Mouse (Mus musculus): ENCODE data around the gene Papss1. TPM values are rescaled to one million over a fixed set of nuclear protein-coding genes. Genes with fewer than 3 reads are reported as not detected.

Gene Papss1
- polyA plus RNA-seq, 1 experiment from 2014 or later, result 71.1 TPM

DNA sequence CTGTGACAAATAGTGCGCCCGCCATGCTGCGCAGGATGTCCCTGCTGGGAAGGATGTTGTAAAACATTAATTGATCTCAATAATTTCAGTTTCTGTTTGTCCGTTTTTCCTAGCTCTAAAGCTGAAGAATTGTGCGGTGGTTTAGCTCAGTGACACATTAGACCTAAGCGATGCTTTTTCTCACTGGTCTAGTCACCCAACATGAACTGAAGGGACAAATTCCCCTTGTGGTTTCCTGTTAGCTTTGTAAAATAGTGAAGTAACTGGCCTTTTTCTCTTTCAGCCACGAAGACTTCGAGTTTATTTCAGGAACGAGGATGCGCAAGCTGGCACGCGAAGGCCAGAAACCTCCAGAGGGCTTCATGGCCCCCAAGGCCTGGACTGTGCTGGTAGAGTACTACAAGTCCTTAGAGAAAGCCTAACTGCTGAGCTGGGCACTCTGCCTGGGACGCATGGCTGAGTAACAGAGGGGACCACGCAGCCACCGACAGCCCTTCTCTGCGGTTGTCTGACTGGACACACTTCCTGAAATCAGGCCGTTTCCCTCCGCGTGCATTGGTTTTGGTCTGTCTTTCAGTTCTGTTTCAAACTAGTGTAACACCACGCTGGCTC, 78.2 kb downstream of the Papss1 start:
- peaks cover 30% of the 10 kb centered on the region for H3K36me3 ChIP-seq (replicated peaks)
- H3K27me3 ChIP-seq (replicated peaks; ENCODE audit: low read depth, poor library complexity, severe bottlenecking), result no peaks in the 10 kb centered on the region
- peaks cover 9% of the 10 kb centered on the region; the same call in 1 of the 2 replicates for H3K4me1 ChIP-seq
- no peaks in the 10 kb centered on the region for H3K9me3 ChIP-seq
- no peak overlapping the region for H3K27ac ChIP-seq (replicated peaks)
- no peak overlapping the region for H3K4me3 ChIP-seq
- WGBS, result 94% methylated on average over 20 of the region's 20 CpGs
- no peak for DNase-seq (ENCODE audit: low spot score)

DNA sequence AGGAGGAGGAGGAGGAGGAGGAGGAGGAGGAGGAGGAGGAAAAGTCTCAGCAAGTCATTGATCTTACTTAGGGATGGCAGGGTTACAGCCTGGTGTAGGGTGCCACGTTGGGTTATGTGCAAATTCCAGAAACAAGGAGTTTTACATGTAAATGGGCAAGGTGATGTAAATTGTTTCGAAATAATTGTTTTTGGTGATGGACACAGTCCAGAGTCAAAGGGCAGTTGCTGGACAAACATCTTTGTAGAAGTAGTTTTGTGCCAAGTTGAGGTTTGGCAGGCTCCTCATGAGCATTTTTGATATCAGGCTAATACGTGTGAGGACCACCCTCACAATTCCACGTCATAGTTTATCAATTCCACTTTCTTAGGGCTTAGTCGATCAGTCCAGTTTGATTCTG, 80.6 kb downstream of the Papss1 start:
- 94% methylated on average over 5 of the region's 5 CpGs for WGBS
- Histone ChIP-seq H3K9me3 (no peaks in the 10 kb centered on the region), H3K36me3 (replicated peaks) (peaks cover 20% of the 10 kb centered on the region), H3K4me3 (no peak overlapping the region), H3K27ac (replicated peaks) (no peak overlapping the region), H3K4me1 (peaks cover 5% of the 10 kb centered on the region; the same call in 1 of the 2 replicates), H3K27me3 (replicated peaks; ENCODE audit: low read depth, poor library complexity, severe bottlenecking) (no peaks in the 10 kb centered on the region)
- no peak for DNase-seq (ENCODE audit: low spot score)

DNA sequence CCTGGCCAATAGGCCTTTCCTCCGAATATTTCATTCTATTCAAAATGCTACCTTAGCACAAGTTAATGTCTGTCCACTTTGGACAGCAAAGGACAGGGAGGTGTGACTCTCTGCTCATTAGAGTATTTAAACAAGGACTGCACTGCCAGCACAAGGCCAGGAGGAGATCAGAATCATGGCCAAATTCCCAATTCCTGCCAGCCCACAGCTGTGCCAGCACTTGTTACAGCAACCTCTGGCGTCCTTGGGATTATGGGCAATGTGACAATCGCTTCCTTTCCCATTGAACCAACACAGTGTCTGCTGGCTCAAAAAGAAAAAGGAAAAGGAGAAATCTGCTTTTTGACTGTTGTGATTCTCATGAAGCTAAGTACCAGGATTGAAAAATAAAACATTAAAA, 89.8 kb downstream of the Papss1 start:
- no peaks in the 10 kb centered on the region for H3K27me3 ChIP-seq (replicated peaks; ENCODE audit: low read depth, poor library complexity, severe bottlenecking)
- H3K9me3 ChIP-seq, result no peaks in the 10 kb centered on the region
- H3K27ac ChIP-seq (replicated peaks), result no peak overlapping the region
- 92% methylated on average over 3 of the region's 3 CpGs for WGBS
- no peak for DNase-seq (ENCODE audit: low spot score)
- peaks cover 3% of the 10 kb centered on the region; the same call in 1 of the 2 replicates for H3K4me1 ChIP-seq
- no peak overlapping the region for H3K4me3 ChIP-seq
- no peaks in the 10 kb centered on the region for H3K36me3 ChIP-seq (replicated peaks)

DNA sequence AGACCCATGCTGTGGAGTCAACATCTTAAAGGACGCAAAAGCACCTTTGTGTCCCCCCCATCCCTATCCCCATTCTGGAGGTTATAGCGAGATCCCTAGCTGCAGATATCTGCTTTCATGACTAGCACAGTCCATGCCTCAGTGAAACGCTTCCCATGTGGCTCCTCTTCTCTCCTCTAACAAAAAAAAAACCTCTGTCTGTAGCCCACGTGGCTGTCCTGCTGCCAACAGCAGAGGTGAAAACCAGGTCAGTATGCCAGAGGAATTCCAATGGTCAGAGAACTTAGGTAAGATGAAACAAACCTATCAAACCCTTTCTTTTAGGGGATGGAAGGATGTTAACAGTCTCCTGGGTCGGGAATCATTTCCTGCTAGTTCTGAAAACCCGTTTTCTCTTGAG, 91.5 kb downstream of the Papss1 start:
- Histone ChIP-seq H3K36me3 (replicated peaks) (no peaks in the 10 kb centered on the region), H3K27me3 (replicated peaks; ENCODE audit: low read depth, poor library complexity, severe bottlenecking) (no peaks in the 10 kb centered on the region), H3K9me3 (no peaks in the 10 kb centered on the region), H3K27ac (replicated peaks) (no peak overlapping the region), H3K4me3 (no peak overlapping the region), H3K4me1 (peaks cover 3% of the 10 kb centered on the region; the same call in 1 of the 2 replicates)
- DNase-seq (ENCODE audit: low spot score), result no peak
- 69% methylated on average over 6 of the region's 6 CpGs for WGBS

DNA sequence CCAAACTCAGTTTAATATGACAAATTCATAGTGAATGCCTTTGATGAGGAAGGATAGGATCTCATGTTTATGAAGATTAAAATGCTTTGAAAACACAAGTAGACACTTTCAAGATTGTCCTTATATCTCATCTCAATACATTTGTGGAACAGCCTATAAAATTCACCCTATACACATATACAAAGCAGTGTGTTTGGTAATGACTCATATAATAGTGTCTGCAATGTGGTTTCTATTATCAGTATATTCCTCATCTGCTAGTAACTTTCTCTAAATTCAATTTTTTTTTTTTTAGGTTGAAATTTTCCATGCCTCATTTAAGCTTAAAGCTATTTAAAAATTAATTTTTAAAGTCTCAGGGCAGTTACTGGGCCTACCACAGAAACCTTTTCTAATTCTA, 95.6 kb downstream of the Papss1 start:
- Histone ChIP-seq H3K4me1 (peaks cover 18% of the 10 kb centered on the region), H3K4me3 (no peak overlapping the region), H3K36me3 (replicated peaks) (no peaks in the 10 kb centered on the region), H3K27ac (replicated peaks) (no peak overlapping the region), H3K27me3 (replicated peaks; ENCODE audit: low read depth, poor library complexity, severe bottlenecking) (no peaks in the 10 kb centered on the region), H3K9me3 (no peaks in the 10 kb centered on the region)
- no peak for DNase-seq (ENCODE audit: low spot score)

DNA sequence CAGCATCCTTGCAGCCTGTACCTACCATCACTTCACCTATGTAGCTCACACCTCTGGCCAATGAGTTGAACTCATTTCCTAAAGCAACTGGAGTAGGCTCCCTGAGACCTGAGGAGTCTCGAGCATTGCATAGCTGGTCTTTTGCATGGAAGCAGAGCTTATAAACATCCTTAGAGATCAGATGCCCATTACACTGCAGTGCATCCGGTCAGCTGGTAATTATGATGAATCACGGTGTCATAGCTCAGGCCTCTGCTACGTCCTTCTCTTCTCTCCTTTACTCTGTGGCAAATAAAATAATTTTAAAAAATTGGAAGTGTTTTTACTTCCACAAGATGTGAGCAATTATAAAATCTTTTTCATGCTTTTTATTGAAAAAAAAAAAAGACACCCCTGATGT, 96.1 kb downstream of the Papss1 start:
- WGBS, result 83% methylated on average over 4 of the region's 4 CpGs
- H3K27ac ChIP-seq (replicated peaks), result no peak overlapping the region
- peaks cover 18% of the 10 kb centered on the region for H3K4me1 ChIP-seq
- no peak overlapping the region for H3K4me3 ChIP-seq
- H3K9me3 ChIP-seq, result no peaks in the 10 kb centered on the region
- no peaks in the 10 kb centered on the region for H3K27me3 ChIP-seq (replicated peaks; ENCODE audit: low read depth, poor library complexity, severe bottlenecking)
- no peak for DNase-seq (ENCODE audit: low spot score)
- H3K36me3 ChIP-seq (replicated peaks), result no peaks in the 10 kb centered on the region

DNA sequence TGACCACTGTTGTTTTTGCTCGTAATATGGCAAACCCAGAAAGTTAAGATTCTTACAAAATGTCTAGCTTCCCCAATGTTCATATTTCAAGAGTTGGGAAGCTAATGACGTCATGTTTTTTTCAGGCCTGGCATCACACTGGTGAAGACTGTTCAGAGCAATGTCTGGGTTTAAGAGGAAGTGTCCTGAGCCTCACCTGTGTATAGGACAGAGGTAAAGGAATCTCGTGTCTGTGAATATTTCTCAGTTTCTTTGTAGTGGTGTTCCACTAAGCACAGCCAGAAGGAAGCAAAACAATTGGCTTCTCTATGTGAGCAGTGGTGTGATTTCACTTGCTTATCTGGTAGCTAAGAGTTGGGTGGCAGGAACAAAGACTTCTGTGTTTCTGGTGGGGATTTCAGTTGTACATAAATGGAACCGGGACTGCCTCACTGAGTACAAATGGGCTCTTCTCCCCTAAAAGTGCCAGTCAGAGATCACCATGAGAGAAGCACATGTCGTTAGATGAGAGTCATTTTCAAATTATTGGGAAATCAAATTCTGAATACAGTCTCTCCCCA, 98.1 kb downstream of the Papss1 start:
- 60% methylated on average over 5 of the region's 5 CpGs for WGBS
- Histone ChIP-seq H3K4me1 (peaks cover 16% of the 10 kb centered on the region), H3K9me3 (no peaks in the 10 kb centered on the region), H3K27me3 (replicated peaks; ENCODE audit: low read depth, poor library complexity, severe bottlenecking) (no peaks in the 10 kb centered on the region), H3K36me3 (replicated peaks) (no peaks in the 10 kb centered on the region), H3K27ac (replicated peaks) (peak overlapping the region; percentile 60), H3K4me3 (no peak overlapping the region)
- no peak for DNase-seq (ENCODE audit: low spot score)

DNA sequence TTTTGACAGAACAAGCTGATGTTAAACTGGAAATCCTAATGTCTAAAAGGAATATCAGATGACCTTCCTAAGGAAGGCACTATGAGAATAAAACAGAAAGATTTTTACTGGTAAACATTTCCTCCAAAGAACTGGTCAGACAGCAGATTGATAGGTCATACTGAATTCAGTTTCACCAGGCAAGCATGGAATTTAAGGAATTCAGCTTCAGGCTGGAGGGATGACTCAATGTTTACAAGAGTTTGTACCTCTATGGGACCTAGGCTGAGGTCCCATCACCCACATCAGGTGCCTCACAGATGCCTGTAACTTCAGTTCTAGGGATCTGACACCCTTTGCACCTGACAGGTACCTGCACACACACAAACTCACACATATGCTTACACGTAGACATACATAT, 105.3 kb downstream of the Papss1 start:
- WGBS, result 75% methylated on average over 1 of the region's 1 CpGs
- no peak for DNase-seq (ENCODE audit: low spot score)
- Histone ChIP-seq H3K36me3 (replicated peaks) (no peaks in the 10 kb centered on the region), H3K4me1 (no peaks in the 10 kb centered on the region), H3K9me3 (no peaks in the 10 kb centered on the region), H3K4me3 (no peak overlapping the region), H3K27me3 (replicated peaks; ENCODE audit: low read depth, poor library complexity, severe bottlenecking) (no peaks in the 10 kb centered on the region), H3K27ac (replicated peaks) (no peak overlapping the region)

DNA sequence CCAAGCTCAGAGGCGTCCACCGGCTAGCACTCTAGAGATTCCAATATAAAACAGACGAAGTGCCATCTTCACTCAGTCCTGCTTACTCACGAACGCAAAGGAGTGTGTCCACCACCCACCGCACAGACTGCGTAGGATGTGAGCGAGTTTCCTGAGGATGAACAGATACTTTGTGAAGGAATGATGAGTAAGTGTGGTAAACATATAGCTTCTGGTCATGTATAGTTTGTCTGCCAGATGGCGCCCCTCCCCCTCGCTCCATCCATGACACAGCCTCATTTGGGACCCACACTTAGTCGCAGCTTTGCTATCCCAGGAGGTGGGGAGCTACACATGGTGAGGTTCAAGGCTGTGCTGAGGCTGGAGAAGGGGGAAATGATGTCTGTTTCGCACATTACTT, 121.5 kb downstream of the Papss1 start:
- no peaks in the 10 kb centered on the region for H3K36me3 ChIP-seq (replicated peaks)
- peaks cover 12% of the 10 kb centered on the region; the same call in 1 of the 2 replicates for H3K4me1 ChIP-seq
- no peak for DNase-seq (ENCODE audit: low spot score)
- H3K27ac ChIP-seq (replicated peaks), result no peak overlapping the region
- H3K27me3 ChIP-seq (replicated peaks; ENCODE audit: low read depth, poor library complexity, severe bottlenecking), result no peaks in the 10 kb centered on the region
- H3K4me3 ChIP-seq, result no peak overlapping the region
- 88% methylated on average over 12 of the region's 12 CpGs for WGBS
- peaks cover 3% of the 10 kb centered on the region; the same call in 1 of the 2 replicates for H3K9me3 ChIP-seq

DNA sequence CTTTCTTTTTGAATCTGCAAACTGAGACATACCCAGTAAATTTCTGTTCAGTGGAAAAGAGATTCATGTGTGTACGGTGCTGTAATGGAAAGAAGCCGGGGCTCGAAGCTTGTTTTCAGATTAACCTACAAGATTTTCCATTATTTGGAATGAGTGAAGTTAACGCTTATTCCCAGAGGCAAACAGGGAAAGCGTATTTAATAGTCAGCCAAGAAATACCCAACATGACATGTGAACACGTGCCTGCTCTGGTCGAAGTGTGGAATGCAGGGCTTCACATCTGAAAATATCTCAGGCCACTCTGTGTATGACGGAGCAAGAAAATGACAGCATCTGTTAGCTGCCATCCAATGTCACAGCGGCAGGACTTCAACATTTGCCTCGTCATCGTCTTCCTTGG, 125.4 kb downstream of the Papss1 start:
- no peak overlapping the region for H3K27ac ChIP-seq (replicated peaks)
- H3K36me3 ChIP-seq (replicated peaks), result no peaks in the 10 kb centered on the region
- DNase-seq (ENCODE audit: low spot score), result no peak
- no peaks in the 10 kb centered on the region for H3K27me3 ChIP-seq (replicated peaks; ENCODE audit: low read depth, poor library complexity, severe bottlenecking)
- H3K4me1 ChIP-seq, result peaks cover 12% of the 10 kb centered on the region; the same call in 1 of the 2 replicates
- H3K4me3 ChIP-seq, result no peak overlapping the region
- H3K9me3 ChIP-seq, result no peaks in the 10 kb centered on the region
- WGBS, result 82% methylated on average over 11 of the region's 11 CpGs

DNA sequence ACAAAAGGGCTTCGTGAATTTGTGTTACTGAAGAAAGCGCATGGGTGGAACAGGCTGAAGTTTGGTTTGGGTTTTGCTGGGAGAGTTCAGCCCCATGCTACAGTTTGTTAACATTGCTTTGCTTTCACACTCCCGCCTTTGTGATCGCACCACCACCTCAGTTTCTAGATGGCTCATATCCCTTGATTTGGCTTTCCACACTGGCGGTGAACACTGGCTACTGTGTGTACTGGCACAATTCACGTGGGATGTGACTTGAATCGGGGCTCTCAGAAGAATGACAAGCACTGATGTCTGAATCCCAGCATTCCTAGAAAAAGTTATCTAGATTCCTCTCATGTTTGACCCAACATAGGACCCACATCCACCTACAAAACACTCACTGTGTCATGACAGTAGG, 126.0 kb downstream of the Papss1 start:
- Histone ChIP-seq H3K27me3 (replicated peaks; ENCODE audit: low read depth, poor library complexity, severe bottlenecking) (no peaks in the 10 kb centered on the region), H3K9me3 (no peaks in the 10 kb centered on the region), H3K27ac (replicated peaks) (no peak overlapping the region), H3K36me3 (replicated peaks) (no peaks in the 10 kb centered on the region), H3K4me3 (no peak overlapping the region), H3K4me1 (peaks cover 12% of the 10 kb centered on the region; the same call in 1 of the 2 replicates)
- 94% methylated on average over 7 of the region's 7 CpGs for WGBS
- no peak for DNase-seq (ENCODE audit: low spot score)

DNA sequence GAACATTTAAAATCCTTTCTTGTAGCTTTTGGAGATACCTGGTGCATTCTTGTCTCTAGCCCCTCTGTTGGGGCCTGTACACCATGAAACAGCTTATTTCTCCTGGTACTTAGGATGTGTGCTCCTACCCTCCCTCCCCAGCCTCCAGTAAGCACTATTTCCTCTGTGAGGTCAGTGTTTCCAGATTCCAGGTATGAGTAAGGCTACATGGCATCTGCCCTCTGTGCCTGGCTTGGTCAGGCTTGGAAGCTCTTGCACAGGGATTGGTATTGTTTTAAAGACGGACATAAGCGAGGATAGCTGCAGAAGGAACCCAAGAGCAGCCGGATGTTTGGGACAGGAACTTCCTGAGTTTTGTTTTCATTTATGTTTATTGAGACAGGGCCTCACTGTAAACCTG, 126.6 kb downstream of the Papss1 start:
- no peaks in the 10 kb centered on the region for H3K27me3 ChIP-seq (replicated peaks; ENCODE audit: low read depth, poor library complexity, severe bottlenecking)
- H3K36me3 ChIP-seq (replicated peaks), result no peaks in the 10 kb centered on the region
- 78% methylated on average over 3 of the region's 3 CpGs for WGBS
- no peak overlapping the region for H3K4me3 ChIP-seq
- no peak overlapping the region for H3K27ac ChIP-seq (replicated peaks)
- peaks cover 10% of the 10 kb centered on the region; the same call in 1 of the 2 replicates for H3K4me1 ChIP-seq
- H3K9me3 ChIP-seq, result no peaks in the 10 kb centered on the region
- DNase-seq (ENCODE audit: low spot score), result no peak

All from embryonic facial prominence, embryonic 10.5 days (tissue).